Mouse (Mus musculus) leukemia stem cell, adult 10-12 weeks (primary cell): Measurements from ENCODE around the gene Rhcg. TPM values are rescaled to one million over a fixed set of nuclear protein-coding genes. Genes with fewer than 3 reads are reported as not detected.

ENCODE experiments used
- polyA plus RNA-seq: library from polyadenylated mRNA; stranded (reverse); fragments of >175 nt; gene quantifications from 2 replicates; pipeline ENCODE4 v1.2.3, GENCODE M21; 2012; ENCODE audit warnings: low replicate concordance

The Rhcg gene
- polyA plus RNA-seq, result 0.51 TPM in 1 of 2 replicates, not detected in the other

DNA sequence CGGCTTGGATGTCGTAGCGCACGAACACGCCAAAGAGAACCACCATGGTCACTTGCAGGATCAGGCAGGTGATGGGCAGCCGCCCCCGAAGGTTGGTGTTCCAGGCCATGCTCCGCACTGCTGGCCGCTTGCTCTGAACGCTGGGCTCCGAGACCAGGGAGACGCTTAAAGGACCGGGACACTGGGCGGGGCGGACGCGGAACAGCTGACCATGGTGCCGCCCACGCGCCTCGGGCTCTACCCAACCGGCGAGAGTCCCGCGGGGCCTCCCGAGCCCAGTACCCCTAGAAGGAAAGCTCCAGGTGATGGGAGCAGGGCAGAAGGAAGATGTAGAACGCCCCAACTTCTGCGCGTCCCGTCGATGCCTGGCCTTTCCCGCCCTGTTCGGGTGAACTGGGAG, at the start of gene Rhcg:
TSS of gene Rhcg (minus strand) at position 240 of the 400 bp plus-strand sequence.

DNA sequence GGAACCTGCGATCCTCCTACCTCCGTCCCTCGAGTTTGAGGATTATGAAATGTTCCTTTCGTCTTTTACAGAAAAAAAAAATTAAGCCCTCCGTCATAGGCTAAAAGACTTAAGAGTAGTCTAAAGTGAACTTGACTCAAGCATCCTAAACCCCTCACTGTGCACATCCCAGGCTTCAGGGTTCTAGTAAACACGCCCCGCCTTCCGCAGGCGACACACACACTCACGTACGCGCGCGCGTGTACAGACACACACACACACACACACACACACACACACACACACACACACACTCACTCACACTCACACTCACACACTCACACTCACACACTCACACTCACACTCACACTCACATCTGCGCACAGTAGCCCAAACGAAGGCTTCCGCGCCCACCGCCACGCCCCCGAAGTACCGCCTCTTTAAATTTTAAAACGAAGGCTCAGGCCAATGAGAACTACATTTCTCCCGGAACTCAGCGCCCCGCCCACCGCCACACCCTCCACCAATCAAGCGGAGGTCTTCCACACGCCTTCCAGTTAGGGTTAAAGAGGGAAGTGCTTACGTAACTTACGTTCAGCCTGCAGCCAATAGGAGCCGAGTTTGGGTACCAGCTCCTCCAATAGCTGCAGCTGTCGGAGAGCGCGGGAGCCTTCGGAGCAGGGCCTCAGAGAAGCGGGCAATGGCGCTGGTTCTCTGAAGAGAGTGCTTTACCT, 42.3 kb upstream of the Rhcg start, which contains the start of gene Ticrr:
TSS of gene Ticrr (plus strand) at position 619 of the 713 bp plus-strand sequence.

Other genes starting within 250 kb of the Rhcg start
- gene Rlbp1, start 230.6 kb downstream of the Rhcg start, polyA plus RNA-seq, result not detected in 2 replicates
- gene Fanci, start 225.7 kb downstream of the Rhcg start, polyA plus RNA-seq, result 0.29 and 1.6 TPM in 2 replicates
- 89.9 and 148 TPM in 2 replicates for gene Polg, start 151.3 kb downstream of the Rhcg start, polyA plus RNA-seq
- gene Ticrr, start 42.5 kb upstream of the Rhcg start, polyA plus RNA-seq, result 10.0 and 12.0 TPM in 2 replicates
- gene Kif7, start 98.1 kb upstream of the Rhcg start, polyA plus RNA-seq, result 0.61 and 0.99 TPM in 2 replicates
- gene Plin1, start 115.2 kb upstream of the Rhcg start, polyA plus RNA-seq, result not detected in 2 replicates
- gene Pex11a, start 125.5 kb upstream of the Rhcg start, polyA plus RNA-seq, result 1.1 and 1.2 TPM in 2 replicates
- not detected in 2 replicates for gene Wdr93, start 125.5 kb upstream of the Rhcg start, polyA plus RNA-seq
- gene Mesp1, start 176.1 kb upstream of the Rhcg start, polyA plus RNA-seq, result not detected in 2 replicates
- gene Mesp2, start 193.1 kb upstream of the Rhcg start, polyA plus RNA-seq, result 0.26 and 0.38 TPM in 2 replicates
- gene Anpep, start 243.4 kb upstream of the Rhcg start, polyA plus RNA-seq, result 6.6 and 6.8 TPM in 2 replicates